Mouse (Mus musculus): ENCODE data around the gene Arhgef40. TPM values are rescaled to one million over a fixed set of nuclear protein-coding genes. Genes with fewer than 3 reads are reported as not detected.

Gene Arhgef40
- total and polyA plus RNA-seq, 3 experiments = 27.2 to 49.0 (median 27.8) TPM

GRCm38 (mm10) chr14:51943336-51943735 lies 41.2 kb upstream of the Arhgef40 start:
- WGBS = 56% methylated on average over 6 of the region's 6 CpGs
- no peaks in the 10 kb centered on the region for H3K79me2 ChIP-seq (replicated peaks; ENCODE audit: control insufficient read depth, insufficient read depth, low read length)
- no peak for TF ChIP-seq POLR2A (IDR thresholded peaks at IDR 0.05; ENCODE audit: insufficient read depth, low read depth, low read length)
- no peak for TF ChIP-seq EP300 (IDR thresholded peaks at IDR 0.05; ENCODE audit: insufficient read depth, low read depth, low read length)
- no peak for TF ChIP-seq CTCF (IDR thresholded peaks at IDR 0.05)
- no peaks in the 10 kb centered on the region for H3K36me3 ChIP-seq (ENCODE audit: control insufficient read depth, insufficient read depth, low read length)
- no peaks in the 10 kb centered on the region for H3K27me3 ChIP-seq (ENCODE audit: control insufficient read depth, insufficient read depth, low read length)
- H3K9ac ChIP-seq (ENCODE audit: low read depth, low read length) = no peak overlapping the region
- DNase-seq = no peak
- intact Hi-C loops (cut with DNase I) = loop anchor here (5.0 kb wide), 1 partner anchor 41 kb away; no protein-coding TSS in a partner anchor
- no peak overlapping the region for H3K27ac ChIP-seq
- no peaks in the 10 kb centered on the region; the same call in none of the 2 replicates for H3K4me1 ChIP-seq (ENCODE audit: control insufficient read depth, insufficient read depth, low read length)
- H3K4me3 ChIP-seq = no peak overlapping the region

- Histone ChIP-seq H3K36me3 (ENCODE audit: control insufficient read depth, insufficient read depth, low read length) (no peaks in the 10 kb centered on the region), H3K4me3 (no peak overlapping the region), H3K4me1 (ENCODE audit: control insufficient read depth, insufficient read depth, low read length) (no peaks in the 10 kb centered on the region), H3K27ac (no peak overlapping the region), H3K9ac (ENCODE audit: low read depth, low read length) (no peak overlapping the region), H3K79me2 (replicated peaks; ENCODE audit: control insufficient read depth, insufficient read depth, low read length) (no peaks in the 10 kb centered on the region), H3K27me3 (ENCODE audit: control insufficient read depth, insufficient read depth, low read length) (no peaks in the 10 kb centered on the region)
- intact Hi-C loops (cut with DNase I) = no loop called here
- DNase-seq = no peak
- WGBS = 49% methylated on average over 2 of the region's 2 CpGs
- TF ChIP-seq EP300 (IDR thresholded peaks at IDR 0.05; ENCODE audit: insufficient read depth, low read depth, low read length) = no peak
- TF ChIP-seq CTCF (IDR thresholded peaks at IDR 0.05) = no peak
- TF ChIP-seq POLR2A (IDR thresholded peaks at IDR 0.05; ENCODE audit: insufficient read depth, low read depth, low read length) = no peak
These were observed 24.2 kb upstream of the Arhgef40 start for GRCm38 (mm10) chr14:51960316-51960715.

- no peaks in the 10 kb centered on the region for H3K36me3 ChIP-seq (ENCODE audit: control insufficient read depth, insufficient read depth, low read length)
- intact Hi-C loops (cut with DNase I) = no loop called here
- TF ChIP-seq EP300 (IDR thresholded peaks at IDR 0.05; ENCODE audit: insufficient read depth, low read depth, low read length) = no peak
- no peak for TF ChIP-seq POLR2A (IDR thresholded peaks at IDR 0.05; ENCODE audit: insufficient read depth, low read depth, low read length)
- no peak for TF ChIP-seq CTCF (IDR thresholded peaks at IDR 0.05)
- no peak overlapping the region for H3K4me3 ChIP-seq
- H3K79me2 ChIP-seq (replicated peaks; ENCODE audit: control insufficient read depth, insufficient read depth, low read length) = no peaks in the 10 kb centered on the region
- no peak overlapping the region for H3K27ac ChIP-seq
- no peaks in the 10 kb centered on the region; the same call in 1 of the 2 replicates for H3K4me1 ChIP-seq (ENCODE audit: control insufficient read depth, insufficient read depth, low read length)
- DNase-seq = no peak
- no peaks in the 10 kb centered on the region for H3K27me3 ChIP-seq (ENCODE audit: control insufficient read depth, insufficient read depth, low read length)
- H3K9ac ChIP-seq (ENCODE audit: low read depth, low read length) = no peak overlapping the region
- WGBS = 64% methylated on average over 3 of the region's 3 CpGs
These were observed 17.1 kb upstream of the Arhgef40 start for GRCm38 (mm10) chr14:51967400-51967799.

GRCm38 (mm10) chr14:51979252-51979651 lies 5.3 kb upstream of the Arhgef40 start:
- WGBS = 84% methylated on average over 3 of the region's 3 CpGs
- no peak overlapping the region for H3K9ac ChIP-seq (ENCODE audit: low read depth, low read length)
- no peak for TF ChIP-seq EP300 (IDR thresholded peaks at IDR 0.05; ENCODE audit: insufficient read depth, low read depth, low read length)
- TF ChIP-seq POLR2A (IDR thresholded peaks at IDR 0.05; ENCODE audit: insufficient read depth, low read depth, low read length) = no peak
- no peak for TF ChIP-seq CTCF (IDR thresholded peaks at IDR 0.05)
- no peaks in the 10 kb centered on the region for H3K4me1 ChIP-seq (ENCODE audit: control insufficient read depth, insufficient read depth, low read length)
- no peaks in the 10 kb centered on the region for H3K79me2 ChIP-seq (replicated peaks; ENCODE audit: control insufficient read depth, insufficient read depth, low read length)
- intact Hi-C loops (cut with DNase I) = no loop called here
- no peaks in the 10 kb centered on the region for H3K27me3 ChIP-seq (ENCODE audit: control insufficient read depth, insufficient read depth, low read length)
- DNase-seq = no peak
- H3K4me3 ChIP-seq = no peak overlapping the region
- no peaks in the 10 kb centered on the region for H3K36me3 ChIP-seq (ENCODE audit: control insufficient read depth, insufficient read depth, low read length)
- H3K27ac ChIP-seq = no peak overlapping the region

GRCm38 (mm10) chr14:51983251-51983650 lies 1.3 kb upstream of the Arhgef40 start:
- H3K79me2 ChIP-seq (replicated peaks; ENCODE audit: control insufficient read depth, insufficient read depth, low read length) = no peaks in the 10 kb centered on the region
- H3K36me3 ChIP-seq (ENCODE audit: control insufficient read depth, insufficient read depth, low read length) = no peaks in the 10 kb centered on the region
- H3K27ac ChIP-seq = no peak overlapping the region
- DNase-seq = no peak
- no peaks in the 10 kb centered on the region for H3K27me3 ChIP-seq (ENCODE audit: control insufficient read depth, insufficient read depth, low read length)
- no peak overlapping the region for H3K4me3 ChIP-seq
- intact Hi-C loops (cut with DNase I) = loop anchor here (5.0 kb wide), 1 partner anchor 51 kb away; no protein-coding TSS in a partner anchor
- H3K9ac ChIP-seq (ENCODE audit: low read depth, low read length) = no peak overlapping the region
- 70% methylated on average over 4 of the region's 4 CpGs for WGBS
- no peaks in the 10 kb centered on the region for H3K4me1 ChIP-seq (ENCODE audit: control insufficient read depth, insufficient read depth, low read length)
- TF ChIP-seq EP300 (IDR thresholded peaks at IDR 0.05; ENCODE audit: insufficient read depth, low read depth, low read length) = no peak
- TF ChIP-seq CTCF (IDR thresholded peaks at IDR 0.05) = peak; percentile 49
- TF ChIP-seq POLR2A (IDR thresholded peaks at IDR 0.05; ENCODE audit: insufficient read depth, low read depth, low read length) = no peak

GRCm38 (mm10) chr14:51983855-51984246 lies 668 bp upstream of the Arhgef40 start:
- DNase-seq = no peak
- no peaks in the 10 kb centered on the region for H3K79me2 ChIP-seq (replicated peaks; ENCODE audit: control insufficient read depth, insufficient read depth, low read length)
- no peaks in the 10 kb centered on the region for H3K4me1 ChIP-seq (ENCODE audit: control insufficient read depth, insufficient read depth, low read length)
- 52% methylated on average over 10 of the region's 10 CpGs for WGBS
- peak overlapping the region; percentile 82 for H3K4me3 ChIP-seq
- TF ChIP-seq EP300 (IDR thresholded peaks at IDR 0.05; ENCODE audit: insufficient read depth, low read depth, low read length) (no peak), POLR2A (IDR thresholded peaks at IDR 0.05; ENCODE audit: insufficient read depth, low read depth, low read length) (no peak), CTCF (IDR thresholded peaks at IDR 0.05) (no peak)
- H3K36me3 ChIP-seq (ENCODE audit: control insufficient read depth, insufficient read depth, low read length) = no peaks in the 10 kb centered on the region
- intact Hi-C loops (cut with DNase I) = loop anchor here (5.0 kb wide), 1 partner anchor 52 kb away; no protein-coding TSS in a partner anchor
- no peak overlapping the region for H3K9ac ChIP-seq (ENCODE audit: low read depth, low read length)
- peak overlapping the region; percentile 85; the same call in 1 of the 2 replicates for H3K27ac ChIP-seq
- H3K27me3 ChIP-seq (ENCODE audit: control insufficient read depth, insufficient read depth, low read length) = no peaks in the 10 kb centered on the region

Measured in heart, adult 2 months (tissue).